Mouse (Mus musculus): ENCODE measurements at regions not wholly inside any gene's neighbourhood (a gene's known extent, or its start where the extent isn't known, plus 50 kb on each side); places are given as distances from the start of the nearest gene placed in this dataset.

DNA sequence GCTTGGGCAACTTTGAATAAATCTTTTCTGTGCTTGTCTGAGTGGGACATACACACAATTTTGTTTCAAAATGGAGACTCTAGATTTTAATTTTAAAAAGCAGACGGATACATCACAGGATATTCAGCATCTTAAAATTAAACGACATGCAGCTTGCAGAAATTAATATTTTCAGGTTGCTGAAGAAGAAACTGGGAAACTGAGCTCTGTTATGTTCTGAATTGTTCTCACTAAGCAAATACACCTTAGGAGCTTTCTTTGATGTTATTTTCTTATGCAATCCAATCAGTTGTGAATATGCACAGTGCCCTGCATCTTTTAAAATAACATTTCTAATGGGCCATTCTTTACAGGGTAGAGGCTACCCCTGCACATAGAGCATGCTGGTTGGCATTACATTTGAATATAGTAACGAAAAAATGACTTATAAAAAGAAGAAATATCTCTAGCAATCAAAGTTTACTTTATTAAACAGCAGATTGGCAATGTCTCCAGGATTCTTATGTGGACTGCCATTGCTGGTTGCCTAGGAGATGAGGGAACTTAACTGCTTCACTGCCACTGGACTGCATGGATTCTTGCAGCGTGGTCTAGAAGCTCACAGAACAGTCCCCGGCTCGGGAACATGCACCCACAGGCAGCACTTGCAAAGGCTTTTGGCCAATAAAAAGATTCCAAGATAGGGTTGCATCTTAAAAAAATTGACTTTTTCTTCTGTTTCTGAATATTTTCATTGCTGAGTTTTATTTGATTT lies 279.7 kb downstream of the Sox11 start:
- peak; percentile 18 for DNase-seq (ENCODE audit: low read depth, low spot score)

DNA sequence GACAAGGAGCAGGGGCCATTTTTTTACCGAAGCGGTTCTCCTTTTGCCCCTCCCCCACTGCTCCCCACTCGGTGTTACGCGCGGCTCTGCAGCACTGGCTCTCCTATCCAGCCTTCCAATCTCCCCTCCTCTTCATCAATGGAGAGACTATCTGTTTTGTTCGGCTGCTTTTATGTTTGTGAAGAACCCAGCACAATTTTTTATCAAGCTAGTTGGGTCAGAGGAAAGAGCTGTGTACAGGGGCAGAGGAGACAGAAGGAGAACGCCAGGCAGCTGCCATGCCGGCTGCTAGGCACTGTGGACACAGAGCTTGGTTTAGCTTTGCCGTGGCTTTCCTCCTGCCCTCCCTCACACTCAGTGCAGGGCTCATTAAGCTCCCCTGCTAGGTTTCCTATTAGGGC lies 280.3 kb downstream of the Sox11 start:
- peak; percentile 61 for DNase-seq (ENCODE audit: low read depth, low spot score)

DNA sequence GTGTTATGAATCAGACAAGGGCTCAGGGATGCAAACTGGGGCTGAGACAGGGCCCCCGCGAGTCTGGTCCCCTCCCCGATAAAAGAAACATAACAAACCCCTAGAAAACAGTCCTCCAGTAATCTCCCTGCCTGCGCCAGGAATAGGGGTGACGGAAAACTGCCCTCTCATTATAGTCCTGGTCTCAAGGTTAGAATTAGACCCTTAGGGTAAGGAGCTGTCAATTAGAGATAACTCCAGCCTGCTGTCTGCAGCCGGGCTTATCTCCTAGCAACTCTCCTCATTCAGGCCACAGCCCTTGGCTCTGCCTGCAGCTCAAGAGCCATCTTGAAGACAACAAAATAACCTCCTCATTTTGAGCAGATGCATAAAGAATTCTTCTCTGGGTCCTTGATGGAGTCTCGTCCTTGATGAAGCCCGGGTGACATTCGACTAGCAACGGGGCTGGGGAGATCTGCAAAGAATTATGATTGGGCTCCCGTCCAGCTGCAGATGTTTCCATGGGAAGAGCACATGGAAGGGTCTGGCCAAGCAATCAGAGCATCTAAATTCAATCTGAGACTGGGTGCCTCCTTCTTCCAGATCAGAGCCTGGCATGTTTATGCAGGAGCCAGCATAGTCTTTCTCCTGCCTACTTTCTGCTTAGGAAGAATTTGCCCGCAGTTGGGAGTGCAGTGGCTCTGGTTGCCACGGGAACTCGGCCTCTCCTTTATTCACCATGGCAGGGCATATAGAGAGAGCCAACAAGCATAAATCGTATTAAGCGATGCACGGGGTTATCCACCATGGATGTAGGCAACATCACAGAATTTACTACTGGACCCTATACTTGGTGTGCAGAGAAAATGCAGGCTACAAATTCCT lies 281.2 kb downstream of the Sox11 start:
- DNase-seq (ENCODE audit: low read depth, low spot score): peak; percentile 65

GRCm38 (mm10) chr12:27059885-27060284 lies 282.5 kb downstream of the Sox11 start:
- DNase-seq (ENCODE audit: low read depth, low spot score): peak; percentile 40

GRCm38 (mm10) chr12:27054411-27054810 lies 288.0 kb downstream of the Sox11 start:
- peak; percentile 49 for DNase-seq (ENCODE audit: low read depth, low spot score)

- no peak for DNase-seq (ENCODE audit: low read depth, low spot score)
Measured at GRCm38 (mm10) chr12:27037922-27038321, 304.5 kb downstream of the Sox11 start.

DNA sequence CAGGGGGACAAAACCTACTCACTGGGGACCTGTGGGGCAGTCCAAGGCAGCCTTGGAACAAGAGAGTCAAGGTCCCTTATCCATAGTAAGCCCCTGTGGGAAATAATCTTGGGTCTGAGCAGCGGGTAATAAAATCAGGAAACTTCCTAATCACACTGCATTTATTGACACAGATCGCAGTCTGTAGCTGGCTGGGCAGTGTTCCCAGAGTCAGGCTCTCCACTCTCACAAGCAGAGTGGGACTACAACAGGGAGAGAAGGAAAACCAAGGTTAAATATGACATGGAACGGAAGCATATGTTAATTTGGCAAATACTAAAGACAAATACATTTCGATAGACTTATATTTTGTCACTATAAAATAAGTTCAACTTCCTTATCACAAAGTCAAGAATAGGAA lies 322.6 kb downstream of the Sox11 start:
- DNase-seq (ENCODE audit: low read depth, low spot score): no peak

- DNase-seq (ENCODE audit: low read depth, low spot score): no peak
Measured at GRCm38 (mm10) chr12:27018366-27018765, 324.0 kb downstream of the Sox11 start.

- no peak for DNase-seq (ENCODE audit: low read depth, low spot score)
Measured at GRCm38 (mm10) chr12:26999287-26999686, 343.1 kb downstream of the Sox11 start.

DNA sequence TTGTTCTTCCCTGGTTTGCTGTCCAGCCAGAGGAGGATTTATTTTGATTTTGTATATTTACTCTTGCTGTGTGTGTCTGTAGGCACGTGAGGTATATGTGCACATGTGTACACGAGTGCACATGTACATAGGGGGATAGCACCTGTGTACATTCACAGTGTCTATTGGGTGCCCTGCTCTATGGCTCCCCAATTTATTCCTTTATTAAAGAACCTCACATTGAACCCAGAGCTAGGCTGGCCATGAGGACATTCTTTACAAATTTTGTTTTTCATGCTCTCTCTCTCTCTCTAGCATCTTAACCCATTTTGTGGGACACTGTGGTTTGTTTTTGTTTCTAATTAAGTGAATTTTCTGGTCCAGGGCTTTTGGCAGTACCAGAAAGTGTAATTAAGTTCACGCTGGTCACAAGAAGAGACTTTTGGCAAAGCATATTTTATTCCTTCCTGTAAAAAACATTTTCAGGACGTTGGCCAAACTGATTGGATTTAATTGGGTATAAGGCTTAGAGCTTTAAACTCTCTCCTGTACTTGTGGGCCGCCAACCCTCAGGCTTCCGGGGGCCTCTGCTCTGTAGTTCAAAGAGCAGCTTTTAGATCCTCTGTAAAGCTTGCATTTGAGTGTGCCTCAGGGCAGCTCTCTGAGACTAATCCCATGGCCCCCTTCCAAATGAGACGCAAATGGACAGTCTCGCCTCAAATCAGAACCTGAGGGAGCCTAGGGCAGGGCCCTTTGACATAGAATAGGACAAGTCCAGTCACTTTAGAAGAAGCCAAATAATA lies 365.9 kb downstream of the Sox11 start:
- DNase-seq (ENCODE audit: low read depth, low spot score): no peak

GRCm38 (mm10) chr12:26972495-26973113 lies 369.8 kb downstream of the Sox11 start:
- DNase-seq (ENCODE audit: low read depth, low spot score): no peak

DNA sequence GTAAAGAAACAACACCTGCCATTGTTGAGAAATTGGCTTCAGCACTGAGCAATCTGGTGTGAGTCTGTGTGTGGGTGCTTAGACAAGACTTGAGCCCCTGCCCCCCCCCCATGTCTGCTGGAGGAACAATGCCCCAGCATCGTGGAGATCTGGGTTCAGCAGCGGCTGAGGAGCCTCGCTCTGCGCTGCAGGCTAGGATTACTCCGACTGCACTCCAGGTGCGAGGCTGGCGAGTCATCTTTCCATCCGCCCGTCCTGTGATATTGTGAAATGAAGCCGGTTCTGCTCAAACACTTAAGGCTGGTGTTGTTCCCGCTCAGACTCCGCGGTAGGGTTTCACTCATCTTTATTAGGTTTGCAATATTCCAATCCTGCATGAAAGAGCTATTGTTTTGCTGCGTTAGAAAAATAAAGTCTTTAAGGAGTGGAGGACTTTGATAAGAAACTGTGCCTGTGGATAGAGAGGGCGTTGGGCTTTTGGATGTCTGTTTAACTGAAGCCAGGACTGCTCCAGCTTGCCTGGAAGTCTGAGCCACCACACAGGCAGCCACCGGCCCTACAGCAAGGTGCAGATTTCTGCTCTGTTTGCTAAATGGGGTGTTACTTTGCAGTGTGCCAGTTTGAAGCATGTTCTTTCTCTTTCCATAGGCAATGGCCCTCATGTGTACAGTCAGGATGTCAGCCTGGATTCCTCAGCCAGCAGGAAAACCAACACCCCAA lies 375.2 kb downstream of the Sox11 start:
- DNase-seq (ENCODE audit: low read depth, low spot score): peak; percentile 10

- no peak for DNase-seq (ENCODE audit: low read depth, low spot score)
Measured at GRCm38 (mm10) chr12:26963917-26964316, 378.5 kb downstream of the Sox11 start.

DNA sequence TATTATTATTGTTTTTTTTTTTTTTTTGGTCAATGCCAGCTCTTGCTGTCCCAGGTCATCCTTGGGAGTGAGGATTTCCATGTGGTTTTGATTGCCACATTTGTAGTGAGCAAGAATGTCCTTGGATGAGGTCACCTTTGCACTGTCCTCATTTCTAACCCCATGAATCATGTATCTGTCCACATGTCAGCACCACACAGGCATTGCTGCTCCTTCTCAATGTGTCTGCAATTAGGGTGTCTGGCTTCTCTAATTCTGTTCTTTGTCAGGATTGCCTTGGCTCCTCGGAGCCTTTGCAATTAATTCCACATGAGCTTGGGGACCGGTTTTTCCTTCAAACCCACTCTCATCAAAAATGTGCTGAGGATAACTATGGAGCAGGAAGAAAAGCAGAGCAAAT lies 402.5 kb downstream of the Sox11 start:
- DNase-seq (ENCODE audit: low read depth, low spot score): no peak

DNA sequence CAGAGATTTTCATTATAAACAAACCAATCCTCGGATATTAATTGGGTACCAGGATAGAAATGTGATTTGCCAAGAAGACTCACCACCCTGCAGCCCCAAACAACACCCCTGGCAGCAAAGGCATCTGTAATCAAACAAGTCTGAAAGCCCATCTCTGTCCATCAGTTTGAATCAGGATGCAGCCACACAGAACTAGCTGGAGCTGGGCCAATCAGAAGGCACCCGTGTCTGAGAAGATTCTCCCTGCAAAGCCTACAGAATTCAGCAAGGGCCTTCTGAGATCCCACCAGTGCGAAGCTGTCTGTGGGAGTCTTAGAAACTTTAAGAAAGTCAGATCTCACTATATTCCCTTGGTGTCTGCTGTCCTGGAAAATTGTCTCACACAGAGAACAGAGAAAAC lies 404.5 kb downstream of the Sox11 start:
- peak; percentile 4 for DNase-seq (ENCODE audit: low read depth, low spot score)

DNA sequence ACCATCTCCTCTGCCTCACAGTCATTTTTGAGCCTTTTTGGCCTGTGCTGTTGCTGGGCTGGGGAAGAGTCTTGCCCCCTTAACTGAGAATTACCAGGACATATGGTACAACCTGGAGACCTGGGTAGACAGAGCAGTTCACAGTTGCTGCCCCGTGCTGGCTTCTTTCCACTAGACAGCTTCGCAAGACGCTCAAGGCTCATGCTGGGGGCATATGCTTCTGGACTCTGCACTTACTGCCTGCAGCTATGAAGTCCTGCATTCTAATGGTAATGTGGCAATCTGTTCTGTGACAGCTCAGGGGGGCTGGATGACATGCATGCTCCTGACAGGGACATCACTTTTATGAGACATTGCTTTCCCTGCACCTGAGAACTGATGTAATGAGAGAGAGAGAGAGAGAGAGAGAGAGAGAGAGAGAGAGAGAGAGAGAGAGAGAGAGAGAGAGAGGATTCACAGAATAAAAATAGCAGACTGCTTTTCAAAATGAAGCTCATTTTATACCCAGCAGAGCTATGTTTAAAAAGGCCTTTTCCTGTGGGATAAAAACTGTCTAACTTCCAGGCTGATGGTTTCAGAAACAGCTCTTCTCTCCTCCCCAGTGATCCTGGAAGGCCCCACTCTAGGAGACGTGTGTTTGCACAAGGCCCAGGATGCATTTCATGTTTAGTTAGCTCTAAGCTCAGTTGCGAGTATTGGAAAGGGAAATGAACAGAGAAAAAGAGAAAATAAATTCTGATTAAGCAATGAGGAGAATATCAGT lies 405.5 kb downstream of the Sox11 start:
- peak; percentile 96 for DNase-seq (ENCODE audit: low read depth, low spot score)

DNA sequence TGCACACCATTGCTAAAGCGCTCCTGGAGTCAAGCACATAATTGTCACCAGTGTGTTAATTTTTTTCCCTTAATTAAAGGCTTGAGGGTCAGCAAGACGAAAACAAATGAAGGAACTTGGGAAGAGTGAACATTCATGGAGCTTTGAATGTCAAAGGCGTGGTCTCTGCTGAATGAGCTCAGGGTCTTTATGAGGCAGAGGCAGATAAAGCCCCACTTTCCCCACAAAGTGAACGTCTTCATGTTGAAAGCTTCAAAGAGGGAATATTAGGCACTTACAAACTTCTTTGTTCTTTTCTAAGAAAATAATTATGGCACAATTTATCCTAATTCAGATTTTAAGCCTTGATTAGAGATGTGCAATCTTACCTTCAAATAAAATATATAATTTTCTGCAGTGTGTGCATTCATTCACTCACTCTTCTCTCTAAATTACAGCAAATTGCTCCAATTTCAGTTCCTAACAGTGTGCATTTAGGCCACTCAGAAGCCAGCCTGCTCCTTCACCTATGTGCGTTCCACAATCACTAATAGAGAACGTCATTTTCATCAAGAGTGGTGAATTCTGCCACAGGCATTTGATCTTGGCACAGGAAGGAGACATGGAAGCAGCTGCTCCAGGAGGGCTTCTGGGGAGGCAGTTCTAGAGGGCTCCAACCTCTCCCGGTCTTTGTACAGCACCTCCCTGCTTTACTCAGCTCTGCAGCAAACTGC lies 412.1 kb downstream of the Sox11 start:
- DNase-seq (ENCODE audit: low read depth, low spot score): no peak

GRCm38 (mm10) chr12:26906126-26906525 lies 436.2 kb downstream of the Sox11 start:
- no peak for DNase-seq (ENCODE audit: low read depth, low spot score)

DNA sequence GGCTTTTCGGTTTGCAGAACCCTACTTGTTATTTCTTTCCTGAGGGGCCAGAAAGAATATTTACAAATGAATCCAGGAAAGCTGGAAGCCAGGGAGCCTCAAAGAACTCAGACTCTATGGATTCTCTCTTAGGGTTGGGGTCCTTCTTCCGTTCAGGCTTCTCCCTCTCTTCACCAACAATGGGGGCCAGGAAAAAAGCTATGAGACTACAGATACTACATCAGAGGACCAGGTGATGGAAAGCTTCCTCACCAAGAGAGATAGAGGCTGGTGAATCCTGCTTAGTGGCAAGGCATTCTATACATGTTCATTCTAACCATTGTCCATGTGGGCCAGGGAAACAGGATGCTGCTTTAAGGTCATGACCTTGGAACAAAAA lies 434.9 kb downstream of the Cmpk2 start:
- no peak for DNase-seq (ENCODE audit: low read depth, low spot score)

Data from brain, adult 2 months (tissue).